Mouse (Mus musculus): Measurements from ENCODE around the gene Ccng2. TPM values are rescaled to one million over a fixed set of nuclear protein-coding genes. Genes with fewer than 3 reads are reported as not detected.

The Ccng2 gene
- 100 to 1,000 TPM in 1 of 2 experiments, 10 to 100 TPM in 1; 98.9 to 111 TPM for polyA plus RNA-seq (2017; shearing (Covaris generic))

DNA sequence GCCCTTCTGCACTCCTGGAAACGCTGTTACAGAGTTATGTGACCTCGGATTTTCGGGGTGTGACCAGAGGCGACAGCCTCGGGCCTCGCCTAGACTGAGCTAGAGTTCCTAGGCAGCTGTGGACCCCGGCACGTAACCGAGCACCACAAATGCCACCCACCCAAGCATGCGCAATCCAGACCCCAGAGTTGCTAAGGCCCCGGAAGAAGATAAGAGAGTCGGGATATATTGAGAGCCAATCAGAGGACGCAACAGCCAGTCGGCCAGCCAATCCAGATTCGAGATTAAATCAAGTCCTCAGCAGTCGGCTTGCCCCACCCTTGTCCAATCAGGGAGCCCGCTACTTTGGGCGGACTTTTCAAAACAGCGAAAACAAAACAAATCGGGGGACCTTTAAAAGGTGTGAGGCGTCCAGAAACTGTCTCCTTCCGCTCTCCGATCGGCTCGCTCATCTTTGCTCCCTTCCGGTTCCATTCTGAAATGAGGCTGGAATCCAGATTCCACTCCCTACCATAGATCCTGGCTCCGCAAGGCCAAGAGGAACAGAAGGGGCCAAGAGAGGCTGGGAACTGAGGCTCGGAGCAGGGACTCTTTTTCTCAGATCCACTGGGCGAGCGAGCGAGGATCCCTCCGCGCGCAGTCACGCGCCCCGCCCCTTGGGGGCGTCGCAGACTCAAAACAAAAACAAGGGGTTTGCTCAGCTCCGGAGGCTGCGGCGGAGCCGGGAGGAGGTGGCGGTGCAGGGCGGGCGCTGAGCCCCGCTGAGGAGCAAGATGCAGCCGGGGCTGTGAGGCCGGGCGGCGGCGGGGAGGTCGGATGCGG is at the start of gene Ccng2:
Ccng2 (plus strand) TSS at position 375 of the 822 bp plus-strand sequence.

Other genes with a start within 250 kb of the Ccng2 start
- gene Sowahb, start 222.2 kb upstream of the Ccng2 start, polyA plus RNA-seq (2017; shearing (Covaris generic)), result 1 to 10 TPM in 1 of 2 experiments, under 1 TPM in 1; 0.12 to 1.1 TPM
- gene Sept11, start 173.8 kb upstream of the Ccng2 start, polyA plus RNA-seq (2017; shearing (Covaris generic)), result 10 to 100 TPM; 51.7 to 69.6 TPM
- gene Ccni, start 60.8 kb upstream of the Ccng2 start, polyA plus RNA-seq (2017; shearing (Covaris generic)), result 100 to 1,000 TPM; 168 to 181 TPM
- 1 to 10 TPM; 2.5 to 3.5 TPM for gene 2010109A12Rik, start 60.7 kb upstream of the Ccng2 start, polyA plus RNA-seq (2017; shearing (Covaris generic))

Data from inflammation-experienced regulatory T-cells (primary cell).